Mouse (Mus musculus) olfactory bulb, adult 2 months (tissue): ENCODE data around the gene Cytip. TPM values are rescaled to one million over a fixed set of nuclear protein-coding genes. Genes with fewer than 3 reads are reported as not detected.

Experiments used
- H3K27ac ChIP-seq: fragments of 200-500 bp; 2 replicates; pipeline ENCODE4 v1.5.1; 2012; ENCODE audit warnings: low read depth, low read length; ENCODE audit not compliant: insufficient read depth
- H3K4me1 ChIP-seq: fragments of 200-500 bp; 2 replicates; pipeline ENCODE4 v1.6.1; 2012; ENCODE audit warnings: low read length; ENCODE audit not compliant: control insufficient read depth, insufficient read depth
- H3K4me3 ChIP-seq: fragments of 200-500 bp; 2 replicates; pipeline ENCODE4 v1.5.1; 2012; ENCODE audit warnings: mild to moderate bottlenecking, low read depth, low read length, moderate library complexity; ENCODE audit not compliant: insufficient read depth
- CTCF ChIP-seq: fragments of 200-500 bp; IDR thresholded peaks from 2 replicates; pipeline ENCODE4 v1.5.1; 2012; ENCODE audit warnings: low read depth, mild to moderate bottlenecking, low read length, moderate library complexity; ENCODE audit not compliant: insufficient read depth
- POLR2A ChIP-seq: fragments of 200-500 bp; IDR thresholded peaks from 2 replicates; pipeline ENCODE4 v1.6.1; 2012; ENCODE audit warnings: mild to moderate bottlenecking, low read depth, low read length, moderate library complexity; ENCODE audit not compliant: insufficient read depth
- WGBS: fragments of 180-500 bp; shearing (Covaris S2); methylation state at CpG from one replicate; pipeline ENCODE4 v1.1.7; 2018; 5-methylcytosine and 5-hydroxymethylcytosine counted together
- polyA plus RNA-seq: library from polyadenylated mRNA; stranded (reverse); fragments of >200 nt; gene quantifications from 2 replicates; pipeline ENCODE4 v1.2.4, GENCODE M21; 2012; ENCODE audit warnings: low replicate concordance; ENCODE audit not compliant: missing spikeins, insufficient read depth, insufficient read length

Gene Cytip
- polyA plus RNA-seq, 1 experiment = 362 TPM

DNA sequence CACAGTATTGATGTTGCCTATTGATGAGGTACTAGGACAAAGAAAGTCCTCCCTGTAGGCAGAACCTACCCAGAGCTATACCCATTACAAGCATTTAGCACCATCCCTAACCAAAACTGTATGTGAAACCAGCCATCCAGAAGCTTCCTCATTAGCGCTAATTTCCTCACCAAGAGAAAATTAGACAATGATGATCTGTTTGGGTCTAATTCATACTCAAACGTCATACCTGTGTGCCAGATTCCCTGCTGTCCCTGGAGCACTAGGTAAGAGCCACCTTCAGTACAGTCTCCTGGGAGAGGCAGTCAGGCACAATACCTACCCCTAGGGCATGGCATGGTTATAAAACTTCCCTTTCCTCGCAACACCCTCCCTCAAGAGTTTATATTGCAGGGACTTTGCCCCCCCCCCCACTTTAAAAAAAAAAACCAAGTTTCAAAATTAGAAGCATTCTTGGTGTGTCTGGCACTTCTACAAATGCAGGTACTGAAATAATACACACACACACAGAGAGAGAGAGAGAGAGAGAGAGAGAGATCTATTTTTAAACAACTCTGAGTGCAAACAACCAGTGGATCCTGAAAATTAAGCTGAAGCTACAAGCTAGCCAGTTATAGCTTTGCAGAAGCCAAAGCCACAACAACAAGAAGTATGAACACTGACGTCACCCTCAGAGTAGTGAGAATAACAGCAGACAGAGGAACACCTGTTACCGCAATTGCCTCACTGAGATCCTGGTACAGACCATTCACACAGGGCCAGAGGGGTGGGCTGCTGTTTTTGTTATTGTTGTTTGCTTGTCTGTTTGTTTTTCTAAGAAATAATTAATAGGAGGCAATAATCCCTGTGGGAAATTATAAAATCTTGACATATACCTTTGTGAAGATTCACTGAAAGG is 38.6 kb downstream of the Cytip start:
- 73% methylated on average over 5 of the region's 5 CpGs for WGBS
- H3K27ac ChIP-seq = no peak overlapping the region
- H3K4me1 ChIP-seq = no peaks in the 10 kb centered on the region
- no peak overlapping the region for H3K4me3 ChIP-seq
- TF ChIP-seq CTCF (no peak), POLR2A (no peak)

DNA sequence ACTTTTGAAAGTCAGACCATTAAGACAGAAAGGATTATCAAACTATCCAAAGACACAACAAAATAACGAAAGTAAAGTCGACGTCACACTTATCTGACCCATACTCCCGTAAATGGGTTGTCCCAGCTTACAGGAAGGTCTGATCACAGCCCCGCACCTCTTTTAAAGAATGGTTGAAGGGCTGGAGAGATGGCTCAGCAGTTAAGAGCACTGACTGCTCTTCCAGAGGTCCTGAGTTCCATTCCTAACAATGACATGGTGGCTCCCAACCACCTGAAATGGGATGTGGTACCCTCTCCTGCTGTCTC is 39.3 kb downstream of the Cytip start:
- Histone ChIP-seq H3K4me1 (no peaks in the 10 kb centered on the region), H3K27ac (no peak overlapping the region), H3K4me3 (no peak overlapping the region)
- TF ChIP-seq CTCF (no peak), POLR2A (no peak)
- WGBS = 90% methylated on average over 5 of the region's 5 CpGs

DNA sequence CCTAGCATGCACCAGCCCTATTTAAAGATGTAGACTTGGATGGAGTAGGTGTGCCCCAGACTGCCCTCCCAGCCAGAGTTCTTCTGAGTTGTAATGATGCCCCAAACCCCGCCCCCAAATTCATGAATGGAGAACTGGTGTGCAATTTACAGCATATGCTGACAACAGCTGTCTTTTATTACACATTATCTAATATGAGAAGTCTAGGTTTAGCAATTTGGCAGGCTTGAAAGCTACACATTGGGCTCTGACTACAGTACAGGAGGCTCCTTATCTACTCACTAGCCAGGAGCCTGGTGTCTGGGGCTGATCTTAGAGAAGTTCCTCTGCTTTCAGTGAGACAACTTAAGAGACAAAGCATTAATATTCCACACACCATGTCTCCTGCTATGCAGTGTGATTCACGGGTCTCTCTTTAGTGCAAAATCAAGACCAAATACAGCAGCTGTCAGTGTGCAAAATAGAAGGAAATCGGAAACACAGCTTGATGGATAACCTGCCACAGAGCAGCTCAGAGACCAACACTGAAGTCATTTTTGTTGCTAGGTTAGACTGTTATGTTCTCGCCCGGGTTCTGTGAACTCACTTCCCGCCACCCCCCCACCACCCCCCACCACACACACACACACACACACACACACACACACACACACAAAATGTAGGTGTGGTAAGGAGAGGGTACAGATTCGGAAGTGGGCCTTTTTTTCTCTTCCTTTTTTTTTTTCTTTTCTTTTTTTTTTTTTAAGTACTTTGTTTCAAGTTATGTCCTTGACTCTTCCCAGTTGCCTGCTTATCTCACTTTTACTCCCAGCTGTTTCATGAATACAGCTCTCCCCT is 39.8 kb downstream of the Cytip start:
- 70% methylated on average over 7 of the region's 7 CpGs for WGBS

DNA sequence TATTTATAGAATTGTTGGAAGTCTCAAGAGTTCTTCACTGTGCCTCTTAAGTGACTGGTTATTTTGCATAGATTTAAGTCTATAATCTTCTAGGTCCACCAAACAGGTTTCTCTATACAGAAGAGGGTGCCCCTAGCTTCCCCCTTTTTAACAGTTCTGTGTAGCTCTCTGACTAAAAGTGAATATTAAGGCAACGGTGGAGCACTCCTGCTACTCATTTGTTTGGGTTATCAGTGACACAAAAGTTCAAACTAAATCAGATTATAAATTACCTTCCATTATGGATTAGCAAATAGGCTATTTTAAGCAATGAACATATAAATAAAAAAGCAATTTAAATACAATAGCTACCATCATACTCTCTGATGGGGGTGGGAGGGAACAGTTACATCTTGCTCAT is 40.8 kb downstream of the Cytip start:
- H3K27ac ChIP-seq = no peak overlapping the region
- TF ChIP-seq CTCF = no peak
- WGBS = 79% methylated on average over 1 of the region's 1 CpGs

More for the DNA sequence above, 39.8 kb downstream of the Cytip start:
- Histone ChIP-seq H3K4me1 (no peaks in the 10 kb centered on the region), H3K27ac (no peak overlapping the region), H3K4me3 (no peak overlapping the region)
- TF ChIP-seq POLR2A (no peak), CTCF (no peak)

DNA sequence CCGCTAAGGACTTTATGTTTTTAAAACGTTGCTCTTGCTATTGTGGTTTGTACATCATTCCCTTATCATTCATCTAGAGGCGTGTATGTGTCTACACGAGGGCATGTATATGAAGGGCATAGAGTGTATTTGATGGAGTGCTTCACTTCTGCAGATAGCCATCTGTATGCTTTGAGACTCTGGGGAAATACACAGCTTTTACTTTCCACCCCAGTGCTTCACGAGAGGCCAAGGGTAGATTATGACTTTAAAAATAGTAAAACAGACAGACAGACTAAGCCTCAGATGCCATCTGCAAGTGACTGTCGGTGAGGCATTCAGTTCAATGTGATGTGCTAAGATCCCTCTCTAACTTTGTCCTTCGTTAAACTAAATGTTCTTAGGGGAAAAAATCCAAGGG is 41.6 kb downstream of the Cytip start:
- Histone ChIP-seq H3K4me1 (no peaks in the 10 kb centered on the region), H3K4me3 (no peak overlapping the region), H3K27ac (no peak overlapping the region)
- 89% methylated on average over 7 of the region's 7 CpGs for WGBS
- TF ChIP-seq CTCF (no peak), POLR2A (no peak)

More for the DNA sequence above, 40.8 kb downstream of the Cytip start:
- Histone ChIP-seq H3K4me3 (no peak overlapping the region), H3K4me1 (no peaks in the 10 kb centered on the region)

DNA sequence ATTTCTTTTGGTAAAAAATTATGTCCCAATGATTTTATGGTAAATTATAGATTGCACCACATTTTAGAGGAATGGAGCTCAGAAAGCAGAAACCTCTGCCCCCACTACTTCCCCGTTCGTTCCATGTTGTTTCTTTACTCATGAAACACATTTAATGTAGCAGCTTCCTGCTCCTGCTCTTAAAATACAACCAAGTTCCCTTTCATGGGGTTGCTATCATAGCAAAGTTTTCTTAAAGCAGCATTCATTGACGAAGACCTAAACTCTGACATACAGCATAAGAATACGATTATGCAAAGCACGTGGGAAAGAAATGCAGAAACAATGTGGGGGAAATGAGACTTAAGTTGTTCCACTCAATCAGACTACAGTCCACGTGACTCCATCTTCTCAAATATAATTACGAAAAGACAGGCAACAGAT is 45.3 kb downstream of the Cytip start:
- WGBS = 89% methylated on average over 7 of the region's 7 CpGs

DNA sequence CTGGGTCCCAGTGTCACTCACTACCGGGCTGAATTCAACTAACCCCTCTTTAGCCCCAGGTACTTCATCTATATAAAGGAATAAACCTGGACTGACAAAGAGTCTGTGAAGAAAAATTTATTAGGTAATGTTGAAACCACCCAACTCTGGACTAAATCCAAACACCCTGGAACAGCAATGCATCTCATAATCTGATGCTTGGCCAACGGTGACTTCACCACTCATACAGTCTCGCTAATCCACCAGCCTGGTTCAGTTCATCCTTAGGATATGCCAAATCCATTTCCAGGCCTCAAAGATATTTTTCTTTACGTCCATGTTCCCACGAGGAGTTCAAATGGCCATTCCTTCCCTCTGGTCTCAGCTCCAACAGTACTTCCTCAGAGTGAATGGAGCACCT is 48.8 kb downstream of the Cytip start:
- WGBS = 87% methylated on average over 5 of the region's 5 CpGs
- no peak for TF ChIP-seq POLR2A
- no peak for TF ChIP-seq CTCF
- Histone ChIP-seq H3K4me3 (no peak overlapping the region), H3K27ac (no peak overlapping the region), H3K4me1 (no peaks in the 10 kb centered on the region)

More for the DNA sequence above, 45.3 kb downstream of the Cytip start:
- Histone ChIP-seq H3K4me1 (no peaks in the 10 kb centered on the region), H3K4me3 (no peak overlapping the region), H3K27ac (no peak overlapping the region)
- TF ChIP-seq CTCF (no peak), POLR2A (no peak)

DNA sequence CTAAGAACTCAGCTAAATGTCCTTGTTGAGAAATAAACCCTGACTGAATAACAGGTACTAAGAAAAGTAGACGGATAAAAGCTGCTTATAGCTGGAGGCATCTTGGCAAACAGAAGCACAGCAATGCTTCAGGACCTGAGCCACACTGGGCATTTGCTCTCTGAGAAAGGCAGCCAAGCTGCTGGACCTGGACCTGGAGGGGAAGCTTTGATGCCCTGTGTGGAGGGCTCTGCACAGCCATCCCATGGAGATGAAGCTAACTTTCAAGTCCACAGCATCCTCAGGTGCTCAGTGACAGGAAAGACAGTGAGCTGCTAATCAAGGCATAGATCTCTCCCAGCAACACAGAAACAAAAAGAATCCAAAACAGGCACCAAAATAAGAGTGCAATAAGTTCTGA is 54.8 kb downstream of the Cytip start:
- no peak overlapping the region for H3K4me3 ChIP-seq
- WGBS = 76% methylated on average over 1 of the region's 1 CpGs
- H3K4me1 ChIP-seq = no peaks in the 10 kb centered on the region
- no peak overlapping the region for H3K27ac ChIP-seq
- TF ChIP-seq CTCF (no peak), POLR2A (no peak)

DNA sequence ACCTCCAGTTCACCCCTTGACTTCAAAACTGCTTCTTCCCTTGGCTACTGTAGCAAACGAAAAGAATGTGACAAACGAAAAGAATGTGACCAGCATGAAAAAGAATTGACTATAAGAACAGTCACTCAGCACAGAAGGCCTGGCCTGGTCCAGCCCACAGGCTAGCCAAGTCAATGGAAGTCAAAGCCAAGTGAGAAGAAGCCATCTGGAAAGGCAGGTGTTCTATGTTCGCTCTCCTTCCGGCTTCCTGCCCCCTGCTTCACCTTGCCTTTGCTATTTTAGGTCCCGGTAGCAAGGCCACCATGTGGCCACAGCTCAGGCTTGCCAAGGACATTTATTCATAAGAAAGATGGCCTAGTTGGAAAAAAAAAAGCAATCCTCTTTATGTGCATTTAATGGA is 56.7 kb downstream of the Cytip start:
- H3K4me1 ChIP-seq = no peaks in the 10 kb centered on the region
- H3K4me3 ChIP-seq = no peak overlapping the region
- 83% methylated on average over 5 of the region's 5 CpGs for WGBS
- TF ChIP-seq POLR2A (no peak), CTCF (no peak)
- no peak overlapping the region for H3K27ac ChIP-seq
